Mouse (Mus musculus) yolk sac, embryonic 10.5 days (tissue): ENCODE measurements around the gene Atp6v0a1.

Experiments
- DNase-seq: peaks from one replicate; pipeline ENCODE4 v3.0.0-alpha.2; 2017; ENCODE audit warnings: low spot score

Gene Atp6v0a1

DNA sequence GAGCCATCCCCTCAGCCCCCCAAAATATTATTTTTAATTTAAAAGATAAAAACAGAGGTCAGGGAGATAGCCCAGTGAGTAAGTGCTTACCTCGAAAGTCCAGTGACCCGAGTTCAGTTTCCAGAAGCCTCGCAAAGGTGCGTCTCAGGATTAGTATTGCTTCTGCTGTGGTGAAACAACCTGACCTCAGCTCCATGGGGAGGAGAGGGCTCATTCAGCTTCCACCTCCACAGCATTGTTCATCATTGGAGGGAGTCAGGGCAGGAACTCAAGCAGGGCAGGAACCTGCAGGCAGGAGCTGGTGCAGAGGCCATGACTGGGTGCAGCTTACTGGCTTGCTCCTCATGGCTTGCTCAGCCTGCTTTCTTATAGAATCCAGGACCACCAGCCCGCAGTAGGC is 51.8 kb downstream of the Atp6v0a1 start:
- no peak for DNase-seq

DNA sequence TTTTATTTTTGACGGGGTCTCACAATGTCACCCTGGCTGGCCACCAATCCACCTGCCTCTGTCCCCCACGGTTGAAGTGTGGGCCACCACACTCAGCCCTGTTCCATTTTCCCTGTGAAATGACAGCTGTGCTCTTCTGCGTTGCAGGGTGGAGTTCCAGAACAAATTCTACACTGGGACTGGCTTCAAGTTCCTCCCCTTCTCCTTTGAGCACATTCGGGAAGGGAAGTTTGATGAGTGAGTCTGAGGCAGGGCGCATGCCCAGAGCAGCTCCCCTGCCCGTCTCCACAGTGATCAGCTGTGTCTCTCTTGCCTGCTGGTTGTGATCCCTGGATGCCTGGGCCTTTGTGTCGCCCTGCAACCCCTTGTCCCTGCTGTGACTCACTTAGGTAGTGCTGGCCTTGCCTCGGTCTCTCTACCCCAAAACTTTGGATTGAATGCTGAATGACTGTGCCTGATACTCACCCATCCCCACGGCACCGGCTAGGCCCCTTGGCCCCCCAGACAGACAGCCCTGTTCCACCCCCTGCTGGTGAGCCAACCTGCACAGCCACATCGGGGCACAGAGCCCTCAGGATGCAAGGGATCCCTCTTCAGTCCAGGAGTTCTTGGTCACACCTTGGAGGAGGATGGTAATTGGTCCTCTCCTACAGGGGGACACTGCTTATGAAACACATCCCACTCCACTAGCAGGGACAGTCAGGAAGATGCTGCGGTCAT is 53.1 kb downstream of the Atp6v0a1 start:
- DNase-seq = no peak

DNA sequence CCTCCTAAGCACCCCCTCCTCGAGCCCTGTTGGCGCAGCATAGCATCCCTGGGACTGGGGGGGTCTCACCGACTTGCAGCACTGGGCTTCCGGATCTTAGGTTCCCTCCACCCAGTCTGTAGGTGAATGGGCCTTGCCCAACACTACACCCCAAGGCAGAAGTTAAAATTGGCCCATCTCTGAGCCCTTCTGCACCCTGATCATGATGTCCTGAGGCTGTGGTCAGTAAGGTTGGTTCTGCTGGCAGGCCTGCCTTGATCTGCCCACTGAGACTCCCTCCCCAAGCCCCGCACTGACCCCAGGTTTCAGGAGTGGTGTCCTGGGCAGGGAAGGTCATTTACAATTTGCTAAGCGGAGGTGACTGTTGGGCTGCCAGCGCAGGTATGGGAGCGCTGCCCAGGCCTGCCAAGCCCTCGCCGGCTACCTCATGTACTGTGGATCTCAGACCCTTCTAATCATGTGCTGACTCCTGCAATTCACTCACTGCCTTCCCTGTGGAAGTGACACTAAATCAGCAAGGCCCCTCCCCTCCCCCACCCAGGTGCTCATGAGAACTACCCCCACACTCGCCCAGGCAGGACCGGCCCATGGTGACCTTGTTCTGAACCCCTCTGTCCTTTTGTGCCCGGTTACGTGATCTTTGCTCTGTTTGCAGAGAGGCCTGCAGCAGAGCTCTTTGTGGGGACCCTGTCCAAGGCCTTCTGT is 53.9 kb downstream of the Atp6v0a1 start:
- peak; percentile 74 for DNase-seq

DNA sequence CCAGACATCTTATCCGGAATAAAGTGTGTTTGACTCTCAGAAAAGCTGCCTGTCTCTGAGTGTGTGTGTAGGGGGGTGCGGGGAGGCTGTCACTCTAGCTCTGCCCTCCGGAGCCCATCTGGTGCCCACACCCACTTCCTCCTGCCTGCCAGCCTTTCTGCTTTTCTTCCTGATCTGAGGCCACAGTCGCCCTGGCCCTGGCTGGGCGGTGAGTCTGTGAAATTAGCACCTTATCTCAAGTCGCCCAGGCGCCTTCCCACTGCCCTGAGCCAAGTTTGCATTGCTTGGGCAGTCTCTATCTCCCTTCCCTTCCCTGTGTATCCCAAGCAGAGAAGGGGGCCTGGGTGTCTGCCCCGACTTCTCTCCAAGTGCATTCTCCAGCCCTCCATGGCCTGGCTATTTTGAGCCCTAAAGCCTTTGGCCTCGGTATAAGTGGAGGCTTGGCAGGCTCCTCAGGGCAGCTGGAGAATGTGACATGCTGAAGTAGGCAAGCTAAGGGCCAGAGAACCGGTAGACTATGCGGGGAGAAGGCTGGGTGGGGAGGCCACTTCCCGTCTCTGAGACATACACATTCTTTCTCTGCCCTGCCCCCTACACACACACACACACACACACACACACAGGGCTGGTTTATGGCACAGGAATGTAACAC is 54.5 kb downstream of the Atp6v0a1 start:
- DNase-seq = peak; percentile 83

DNA sequence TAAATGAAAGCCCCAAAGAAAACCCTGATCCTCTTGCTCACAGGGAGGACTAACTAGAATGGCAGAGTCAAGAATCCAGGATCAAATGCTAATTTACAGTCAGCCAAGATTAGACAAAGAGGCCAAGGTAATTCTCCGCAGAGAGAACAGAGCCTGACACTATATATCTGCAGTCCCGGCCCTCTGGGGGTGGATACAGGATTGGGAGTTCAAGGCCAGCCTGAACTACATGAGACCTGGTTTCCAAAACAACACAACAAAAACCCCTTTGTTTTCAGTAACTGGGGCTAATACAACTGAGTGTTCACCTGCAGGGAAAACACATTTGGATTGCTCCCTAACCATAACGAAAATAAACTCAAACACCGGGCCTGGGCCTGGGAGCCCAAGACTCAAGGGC is 55.2 kb downstream of the Atp6v0a1 start:
- no peak for DNase-seq

DNA sequence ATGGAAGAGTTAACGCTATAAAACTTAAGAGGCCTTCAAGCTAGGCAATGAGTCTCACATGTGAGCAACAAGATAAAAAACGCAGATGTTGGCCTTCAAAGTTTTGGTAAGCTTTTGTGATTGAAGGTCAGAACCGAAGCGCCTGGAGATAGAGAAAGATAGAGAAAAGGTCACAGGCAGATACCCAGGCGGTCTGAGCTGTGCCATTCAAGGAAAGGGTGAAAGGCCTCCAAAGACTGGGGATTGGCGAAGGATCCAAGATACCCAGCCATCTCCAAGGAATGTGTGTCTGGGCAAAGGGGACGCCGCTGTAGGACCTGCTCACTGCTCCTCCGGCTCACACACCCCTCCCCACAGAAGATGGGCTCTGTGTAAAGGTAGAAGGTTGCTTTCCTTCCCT is 55.8 kb downstream of the Atp6v0a1 start:
- no peak for DNase-seq

DNA sequence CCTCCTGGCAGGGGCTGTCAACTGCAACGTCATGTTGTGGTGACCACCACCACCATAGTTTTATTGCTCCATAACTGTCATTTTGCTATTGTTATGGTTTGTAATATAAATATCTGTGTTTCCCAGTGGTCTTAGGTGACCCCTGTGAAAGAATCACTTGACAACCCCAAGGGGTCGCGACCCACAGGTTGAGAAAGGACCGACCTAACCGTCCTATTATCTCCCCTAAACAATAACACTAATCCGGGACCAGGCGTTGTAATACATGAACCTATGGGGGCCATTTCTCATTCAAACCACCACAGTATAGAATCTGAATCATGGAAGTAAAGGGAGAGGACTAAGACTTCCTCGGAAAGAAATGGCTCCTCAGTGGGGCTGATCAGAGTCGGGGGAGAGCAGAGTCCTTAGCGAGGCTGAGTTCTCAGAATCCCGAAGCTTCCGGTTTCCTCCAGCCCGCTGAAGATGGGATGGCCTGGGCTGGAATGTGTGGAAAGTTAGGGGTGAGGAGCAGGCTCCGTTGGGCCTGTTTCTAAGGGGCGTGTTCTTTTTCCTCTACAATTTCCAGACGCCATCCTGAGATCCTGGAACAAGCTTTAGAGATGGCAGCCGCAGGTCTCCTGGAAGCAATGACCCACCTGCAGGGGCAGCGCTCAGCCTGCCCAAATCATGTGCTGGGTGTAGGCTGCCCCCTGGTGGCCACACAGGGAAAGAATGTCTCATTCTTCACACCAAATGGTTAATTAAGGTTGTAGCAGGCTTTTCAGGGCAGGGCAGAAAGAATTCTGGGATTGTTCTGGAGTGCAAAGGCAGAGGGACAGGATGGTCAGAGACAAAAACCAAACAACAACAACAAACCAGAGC is 57.5 kb downstream of the Atp6v0a1 start:
- DNase-seq = peak; percentile 84

DNA sequence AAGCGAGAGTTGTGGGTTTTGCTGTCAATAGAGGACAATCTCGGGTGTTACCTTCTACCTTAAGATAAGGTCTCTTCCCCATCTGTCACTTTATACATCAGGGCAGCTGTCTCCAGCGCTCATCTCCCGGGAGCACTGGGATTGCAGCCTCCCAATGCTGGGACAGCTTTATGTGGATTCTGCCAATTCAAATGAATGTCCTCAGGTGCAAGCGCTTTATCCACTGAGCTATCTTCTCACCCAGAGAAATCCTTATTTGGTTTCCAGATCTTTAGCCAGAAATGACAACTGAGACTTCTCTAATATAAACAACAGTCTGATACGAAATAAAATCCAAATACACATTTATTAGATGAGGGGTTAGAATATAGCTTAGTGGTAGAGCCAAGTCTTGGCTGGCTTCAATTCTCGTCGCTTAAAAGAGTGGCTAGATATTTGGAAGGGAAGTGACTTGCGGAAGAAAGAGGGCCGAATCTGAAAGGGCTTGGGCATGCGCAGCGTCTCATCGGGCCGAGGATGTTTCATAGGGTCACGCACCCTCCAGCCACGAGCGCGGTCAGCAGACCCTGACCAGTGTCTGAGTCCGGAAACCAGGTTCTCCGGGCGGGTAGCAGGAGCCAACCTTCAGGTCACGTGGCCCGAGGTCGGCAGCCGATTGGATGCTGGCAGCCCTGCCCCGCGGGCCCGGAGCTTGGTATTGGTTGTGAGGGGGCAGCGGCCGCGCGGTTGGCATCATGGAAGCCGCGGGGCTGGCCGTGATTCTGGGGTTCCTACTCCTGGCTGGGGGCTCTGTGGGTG is 60.3 kb downstream of the Atp6v0a1 start, which contains the start of gene Naglu:
Gene Naglu, plus strand, starts transcription at position 622 of the 798 bp plus-strand sequence.
- peak; percentile 91 for DNase-seq

DNA sequence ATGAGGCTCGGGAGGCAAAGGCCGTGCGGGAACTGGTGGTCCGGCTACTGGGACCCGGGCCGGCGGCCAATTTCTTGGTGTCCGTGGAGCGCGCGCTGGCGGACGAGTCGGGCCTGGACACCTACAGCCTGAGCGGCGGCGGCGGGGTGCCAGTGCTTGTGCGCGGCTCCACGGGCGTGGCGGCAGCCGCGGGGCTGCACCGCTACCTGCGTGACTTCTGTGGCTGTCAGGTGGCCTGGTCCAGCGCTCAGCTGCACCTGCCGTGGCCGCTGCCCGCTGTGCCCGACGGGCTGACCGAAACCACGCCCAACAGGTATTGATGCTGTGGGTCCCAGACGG is 60.9 kb downstream of the Atp6v0a1 start:
- DNase-seq = no peak

DNA sequence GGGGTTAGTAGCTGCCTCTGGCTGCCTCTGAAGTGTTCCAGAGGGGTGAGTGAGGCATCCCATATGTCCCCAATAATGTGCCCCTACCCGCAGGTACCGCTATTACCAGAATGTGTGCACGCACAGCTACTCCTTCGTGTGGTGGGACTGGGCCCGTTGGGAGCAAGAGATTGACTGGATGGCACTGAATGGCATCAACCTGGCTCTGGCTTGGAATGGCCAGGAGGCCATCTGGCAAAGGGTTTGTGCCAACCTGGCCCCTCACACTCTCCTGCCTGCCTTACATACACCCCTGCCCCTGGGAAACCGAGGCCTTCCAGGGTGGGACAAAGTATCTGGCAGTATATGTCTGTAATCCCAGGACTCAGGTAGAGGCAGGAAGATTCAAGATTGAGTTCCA is 61.7 kb downstream of the Atp6v0a1 start:
- no peak for DNase-seq

DNA sequence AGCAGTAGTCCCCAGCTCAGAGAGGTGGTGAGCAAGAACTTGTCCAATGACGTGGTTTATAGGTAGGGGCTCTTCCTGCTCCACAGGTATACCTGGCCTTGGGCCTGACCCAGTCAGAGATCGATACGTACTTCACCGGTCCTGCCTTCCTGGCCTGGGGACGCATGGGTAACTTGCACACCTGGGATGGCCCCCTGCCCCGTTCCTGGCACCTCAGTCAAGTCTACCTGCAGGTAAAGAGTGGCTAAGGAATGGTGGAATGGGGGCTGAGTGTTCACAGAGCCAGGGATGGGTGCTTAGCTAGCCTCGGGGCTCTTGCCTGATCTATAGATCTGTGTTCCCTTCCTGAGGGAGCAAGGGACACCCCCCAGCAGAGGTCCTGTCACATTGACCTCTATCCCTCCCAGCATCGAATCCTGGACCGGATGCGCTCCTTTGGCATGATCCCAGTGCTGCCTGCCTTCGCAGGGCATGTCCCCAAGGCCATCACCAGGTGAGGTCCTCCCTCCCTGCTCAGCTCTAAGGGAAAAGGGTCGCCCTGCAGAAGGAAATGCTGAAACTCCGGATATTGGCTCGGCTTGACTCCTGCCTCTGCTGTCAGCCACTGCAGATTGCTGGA is 62.7 kb downstream of the Atp6v0a1 start:
- no peak for DNase-seq

DNA sequence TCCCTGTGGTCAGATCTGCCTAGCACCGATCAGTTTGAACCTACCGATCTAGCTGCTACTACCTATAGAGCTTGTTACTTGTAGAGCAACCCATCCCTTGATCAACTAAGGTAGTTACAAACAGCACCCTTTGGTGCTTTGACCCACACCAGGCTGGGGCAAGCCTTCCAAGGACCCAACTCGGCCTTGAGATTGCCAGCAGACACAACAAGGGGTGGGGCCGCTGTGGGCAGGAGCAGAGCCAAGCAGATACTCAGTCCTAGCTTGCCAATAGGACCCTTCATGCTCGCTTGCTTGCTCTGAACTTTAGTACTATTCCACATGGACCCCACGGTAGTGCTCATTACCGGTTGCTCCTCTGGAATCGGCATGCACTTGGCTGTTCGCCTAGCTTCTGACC is 68.9 kb downstream of the Atp6v0a1 start, which contains the start of gene Hsd17b1:
Gene Hsd17b1, plus strand, starts transcription at position 291 of the 400 bp plus-strand sequence.
- DNase-seq = no peak

DNA sequence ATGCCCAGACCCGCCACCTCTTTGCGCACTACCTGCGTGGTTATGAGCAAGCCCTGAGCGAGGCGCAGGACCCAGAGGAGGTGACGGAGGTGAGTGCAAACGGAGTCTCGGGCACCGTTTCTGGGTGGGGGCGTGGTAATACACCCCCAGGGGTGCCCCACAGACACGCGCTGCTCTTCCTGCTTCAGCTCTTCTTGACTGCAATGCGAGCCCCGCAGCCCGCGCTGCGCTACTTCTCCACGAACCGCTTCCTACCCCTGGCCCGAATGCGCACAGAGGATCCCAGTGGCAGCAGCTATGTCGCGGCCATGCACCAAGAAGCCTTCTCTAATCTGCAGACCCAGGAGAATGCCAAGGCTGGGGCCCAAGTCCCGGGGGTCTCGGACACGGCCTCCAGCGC is 70.5 kb downstream of the Atp6v0a1 start:
- DNase-seq = no peak

DNA sequence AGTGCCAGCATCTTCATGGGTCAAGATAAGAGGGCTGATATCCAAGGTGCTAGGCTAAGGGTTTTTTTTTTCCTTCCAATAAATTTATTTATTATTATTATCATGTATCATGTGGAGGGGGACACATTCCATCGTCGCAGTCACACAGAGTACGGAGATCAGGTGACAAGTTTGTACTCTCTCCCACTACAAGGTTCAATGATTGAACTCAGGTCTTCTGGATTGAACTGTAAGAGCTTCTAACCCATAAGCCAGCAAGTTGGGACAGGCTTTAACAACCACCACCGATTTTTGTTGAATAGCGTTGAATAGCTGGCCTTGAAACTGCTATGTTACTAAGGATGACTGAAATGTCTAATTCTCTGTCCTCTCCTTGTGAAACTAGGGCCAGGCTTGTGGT is 71.2 kb downstream of the Atp6v0a1 start:
- no peak for DNase-seq

DNA sequence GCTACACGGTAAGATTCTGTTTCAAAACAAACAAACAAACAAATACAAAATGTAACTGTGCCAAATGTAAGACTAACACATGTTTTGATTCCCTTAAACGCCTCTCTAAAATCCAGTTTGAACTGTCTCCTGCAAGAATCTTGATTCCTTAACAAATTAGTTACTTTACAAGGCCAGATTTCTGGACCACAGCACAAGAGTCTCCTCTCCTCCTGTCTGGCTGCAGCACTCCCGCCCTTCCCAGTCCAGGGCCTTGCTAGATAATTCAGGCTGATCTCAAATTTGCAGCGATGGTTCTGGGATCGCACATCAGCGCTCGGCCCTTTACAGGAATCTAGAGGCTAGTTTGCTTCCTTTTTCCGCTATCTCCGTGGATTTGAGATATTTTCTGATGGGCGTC is 72.4 kb downstream of the Atp6v0a1 start:
- no peak for DNase-seq

DNA sequence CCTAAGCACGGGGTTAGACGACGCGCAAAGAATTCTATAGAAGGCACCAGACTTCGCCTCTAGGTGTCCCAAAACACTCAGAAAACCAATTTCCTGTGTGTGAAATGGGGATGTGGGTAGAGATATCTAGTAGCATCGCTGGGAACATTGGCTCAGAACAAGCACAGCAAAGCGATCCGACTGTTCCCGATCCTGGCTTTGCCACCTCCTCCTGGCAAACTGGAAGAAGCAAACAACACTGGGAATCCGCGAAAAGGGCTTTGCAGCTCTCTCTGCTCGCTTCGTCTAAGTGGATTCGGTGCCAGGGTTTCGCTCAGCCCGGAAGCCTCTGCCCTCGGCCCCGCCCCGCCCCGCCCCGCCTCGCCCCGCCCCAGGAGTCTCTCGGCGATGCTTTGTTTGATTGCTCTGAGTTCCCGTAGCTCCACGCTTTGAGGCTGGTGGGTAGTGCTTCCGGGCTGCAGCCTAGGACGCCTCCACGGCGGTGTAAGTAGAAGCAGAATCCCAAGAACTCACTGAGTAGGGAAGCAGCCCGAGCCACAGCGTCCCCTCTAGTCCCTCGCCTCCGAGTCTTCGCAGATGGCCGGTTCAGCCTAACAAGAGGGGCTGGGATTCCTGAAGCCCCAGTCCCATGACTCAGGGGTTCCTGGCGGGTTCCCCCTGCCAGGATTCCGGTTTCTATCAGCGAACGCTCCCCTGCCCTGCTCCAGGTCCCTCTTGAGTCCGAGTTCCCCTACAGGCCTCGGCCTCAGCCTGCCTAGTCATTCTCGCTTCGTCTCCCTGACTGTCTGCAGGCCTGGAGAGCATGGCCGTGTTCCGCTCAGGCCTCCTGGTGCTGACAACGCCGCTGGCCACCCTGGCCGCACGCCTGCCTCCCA is 73.2 kb downstream of the Atp6v0a1 start, which contains the start of gene Coasy:
Gene Coasy, plus strand, starts transcription at position 358 of the 875 bp plus-strand sequence.
- DNase-seq = peak; percentile 97

DNA sequence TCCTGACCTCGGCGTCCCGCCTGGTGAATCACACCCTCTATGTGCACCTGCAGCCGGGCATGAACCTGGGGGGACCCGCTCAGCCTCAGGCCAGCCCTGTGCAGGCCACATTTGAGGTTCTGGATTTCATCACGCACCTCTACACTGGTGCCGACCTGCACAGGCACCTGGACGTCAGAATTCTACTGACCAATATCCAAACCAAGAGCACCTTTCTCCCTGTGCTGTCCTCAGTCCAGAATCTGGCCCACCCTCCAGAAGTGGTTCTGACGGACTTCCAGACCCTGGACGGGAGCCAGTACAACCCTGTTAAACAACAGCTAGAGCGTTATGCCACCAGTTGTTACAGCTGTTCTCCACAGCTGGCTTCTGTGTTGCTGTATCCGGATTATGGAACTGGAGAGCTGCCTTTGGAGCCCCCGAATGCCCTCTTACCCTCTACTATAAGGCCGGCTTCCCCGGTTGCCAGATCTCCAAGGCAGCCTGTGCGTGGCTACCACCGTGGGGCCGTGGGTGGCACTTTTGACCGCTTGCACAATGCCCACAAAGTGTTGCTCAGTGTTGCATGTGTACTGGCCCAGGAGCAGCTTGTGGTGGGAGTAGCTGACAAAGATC is 73.9 kb downstream of the Atp6v0a1 start:
- no peak for DNase-seq

DNA sequence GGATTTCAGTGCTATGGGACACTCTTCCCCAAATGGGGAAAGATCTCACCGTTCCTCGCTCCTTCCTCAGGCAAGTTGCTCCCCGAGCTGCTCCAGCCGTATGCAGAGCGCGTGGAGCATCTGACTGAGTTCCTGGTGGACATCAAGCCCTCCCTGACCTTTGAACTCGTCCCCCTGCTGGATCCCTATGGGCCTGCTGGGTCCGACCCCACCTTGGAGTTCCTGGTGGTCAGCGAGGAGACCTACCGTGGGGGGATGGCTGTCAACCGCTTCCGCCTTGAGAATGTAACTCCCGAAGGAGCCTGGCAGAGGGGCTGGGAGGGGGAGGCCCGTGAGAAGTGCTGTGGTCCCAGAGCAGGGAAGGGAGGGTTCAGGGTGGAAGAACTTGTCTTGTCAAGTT is 75.0 kb downstream of the Atp6v0a1 start:
- no peak for DNase-seq

DNA sequence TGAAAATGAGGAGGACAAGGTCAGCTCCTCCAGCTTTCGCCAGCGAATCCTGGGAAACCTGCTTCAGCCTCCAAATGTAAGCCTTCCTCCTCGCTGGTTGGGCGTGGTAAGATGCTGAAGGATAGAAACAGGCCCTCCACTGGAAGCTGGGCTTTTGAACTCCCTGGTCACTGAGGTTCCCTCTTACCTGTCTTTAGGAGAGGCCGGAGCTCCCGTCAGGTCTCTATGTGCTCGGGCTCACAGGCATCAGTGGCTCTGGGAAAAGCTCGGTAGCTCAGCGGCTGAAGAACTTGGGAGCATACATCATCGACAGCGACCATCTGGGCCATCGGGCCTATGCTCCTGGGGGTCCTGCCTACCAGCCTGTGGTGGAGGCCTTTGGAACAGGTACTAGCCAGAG is 75.6 kb downstream of the Atp6v0a1 start:
- DNase-seq = no peak
